Mouse (Mus musculus) small intestine, adult 2 months (tissue): ENCODE results near the gene Ptges2. TPM values are rescaled to one million over a fixed set of nuclear protein-coding genes. Genes with fewer than 3 reads are reported as not detected.

Experiments
- H3K27ac ChIP-seq: fragments of 200-500 bp; 2 replicates; pipeline ENCODE4 v1.5.1; 2012; ENCODE audit warnings: low read depth, low read length, control low read depth, inconsistent platforms; ENCODE audit not compliant: insufficient read depth
- H3K27me3 ChIP-seq: fragments of 200-500 bp; 2 replicates; pipeline ENCODE4 v1.6.1; 2012; ENCODE audit warnings: mild to moderate bottlenecking, moderate library complexity, low read length, inconsistent platforms; ENCODE audit not compliant: control insufficient read depth, insufficient read depth
- H3K36me3 ChIP-seq: fragments of 200-500 bp; 2 replicates; pipeline ENCODE4 v1.6.1; 2012; ENCODE audit warnings: mild to moderate bottlenecking, low read length, control low read depth, inconsistent platforms; ENCODE audit not compliant: control insufficient read depth, insufficient read depth
- H3K4me1 ChIP-seq: fragments of 200-500 bp; 2 replicates; pipeline ENCODE4 v1.6.1; 2012; ENCODE audit warnings: low read length, inconsistent platforms, mixed read lengths; ENCODE audit not compliant: control insufficient read depth, insufficient read depth, insufficient read length
- H3K4me3 ChIP-seq: fragments of 200-500 bp; 2 replicates; pipeline ENCODE4 v1.5.1; 2012; ENCODE audit warnings: low read depth, mild to moderate bottlenecking, control low read depth, inconsistent platforms, low read length, moderate library complexity
- CTCF ChIP-seq: fragments of 200-500 bp; IDR thresholded peaks from 2 replicates; pipeline ENCODE4 v1.5.1; 2012; ENCODE audit warnings: low read depth, mild to moderate bottlenecking, control low read depth, inconsistent platforms, low read length, moderate library complexity, mixed read lengths; ENCODE audit not compliant: insufficient replicate concordance, insufficient read length; ENCODE audit errors: extremely low read depth
- POLR2A ChIP-seq: fragments of 200-500 bp; IDR thresholded peaks from 2 replicates; pipeline ENCODE4 v1.6.1; 2012; ENCODE audit warnings: low read depth, mild to moderate bottlenecking, control low read depth, inconsistent platforms, low read length, moderate library complexity
- WGBS: fragments of 180-500 bp; shearing (Covaris S2); methylation state at CpG from one replicate; pipeline ENCODE4 v1.1.7; 2018; 5-methylcytosine and 5-hydroxymethylcytosine counted together
- polyA plus RNA-seq: library from polyadenylated mRNA; depleted of rRNA; stranded (reverse); fragments of >200 nt; gene quantifications from 2 replicates; pipeline ENCODE4 v1.2.3, GENCODE M21; 2012

Ptges2 gene
- polyA plus RNA-seq, 1 experiment: 32.6 TPM

GRCm38 (mm10) chr2:32387706-32388490, 7.8 kb upstream of the Ptges2 start, which contains the start of gene Lcn2:
Lcn2 (minus strand) TSS chr2:32388252.
- H3K4me1 ChIP-seq: 0 out of 2 replicates have a peak, but pooled peaks cover 2% of the 10 kb centered on the region
- 39% methylated on average over 5 of the region's 5 CpGs for WGBS
- no peaks in the 10 kb centered on the region for H3K36me3 ChIP-seq
- H3K4me3 ChIP-seq: no peak within 1 kb of the TSS; the same call in 1 of the 2 replicates
- H3K27ac ChIP-seq: no peak within 1 kb of the TSS
- no peaks in the 10 kb centered on the region for H3K27me3 ChIP-seq
- TF ChIP-seq CTCF (no peak), POLR2A (no peak)

- Histone ChIP-seq H3K4me1 (0 out of 2 replicates have a peak, but pooled peaks cover 2% of the 10 kb centered on the region), H3K36me3 (no peaks in the 10 kb centered on the region), H3K4me3 (no peak overlapping the region), H3K27ac (no peak overlapping the region), H3K27me3 (no peaks in the 10 kb centered on the region)
- WGBS: 77% methylated on average over 2 of the region's 2 CpGs
- no peak for TF ChIP-seq CTCF
- no peak for TF ChIP-seq POLR2A
Measured at GRCm38 (mm10) chr2:32389157-32389556, 6.5 kb upstream of the Ptges2 start.

GRCm38 (mm10) chr2:32390871-32391270, 4.8 kb upstream of the Ptges2 start:
- no peak overlapping the region for H3K4me3 ChIP-seq
- H3K36me3 ChIP-seq: no peaks in the 10 kb centered on the region
- H3K27ac ChIP-seq: no peak overlapping the region
- peaks cover 2% of the 10 kb centered on the region; the same call in 1 of the 2 replicates for H3K4me1 ChIP-seq
- WGBS: 77% methylated on average over 8 of the region's 8 CpGs
- H3K27me3 ChIP-seq: no peaks in the 10 kb centered on the region
- TF ChIP-seq CTCF (no peak), POLR2A (no peak)

GRCm38 (mm10) chr2:32392063-32392462, 3.6 kb upstream of the Ptges2 start:
- Histone ChIP-seq H3K4me3 (no peak overlapping the region), H3K27me3 (no peaks in the 10 kb centered on the region), H3K36me3 (no peaks in the 10 kb centered on the region), H3K4me1 (peaks cover 2% of the 10 kb centered on the region; the same call in 1 of the 2 replicates), H3K27ac (no peak overlapping the region)
- 69% methylated on average over 5 of the region's 5 CpGs for WGBS
- no peak for TF ChIP-seq POLR2A
- TF ChIP-seq CTCF: no peak

GRCm38 (mm10) chr2:32394973-32395372, 723 bp upstream of the Ptges2 start:
- Histone ChIP-seq H3K27ac (peak overlapping the region; percentile 92), H3K36me3 (0 out of 2 replicates have a peak, but pooled peaks cover 1% of the 10 kb centered on the region), H3K4me1 (peaks cover 8% of the 10 kb centered on the region; the same call in 1 of the 2 replicates), H3K4me3 (peak overlapping the region; percentile 90), H3K27me3 (no peaks in the 10 kb centered on the region)
- TF ChIP-seq POLR2A (no peak), CTCF (peak; percentile 45; the same call in 1 of the 2 replicates)
- 2% methylated on average over 8 of the region's 8 CpGs for WGBS

GRCm38 (mm10) chr2:32395946-32396621, 388 bp downstream of the Ptges2 start:
- under 1% methylated on average over 59 of the region's 59 CpGs for WGBS
- Histone ChIP-seq H3K27me3 (no peaks in the 10 kb centered on the region), H3K4me3 (peak overlapping the region; percentile 90), H3K36me3 (peaks cover 9% of the 10 kb centered on the region), H3K27ac (peak overlapping the region; percentile 92), H3K4me1 (peaks cover 8% of the 10 kb centered on the region; the same call in 1 of the 2 replicates)
- TF ChIP-seq POLR2A (peak; percentile 15), CTCF (no peak)

GRCm38 (mm10) chr2:32396695-32397094, 999 bp downstream of the Ptges2 start:
- H3K4me1 ChIP-seq: peaks cover 8% of the 10 kb centered on the region; the same call in 1 of the 2 replicates
- no peak for TF ChIP-seq CTCF
- TF ChIP-seq POLR2A: no peak
- peak overlapping the region; percentile 90 for H3K4me3 ChIP-seq
- H3K27ac ChIP-seq: peak overlapping the region; percentile 48; the same call in 1 of the 2 replicates
- WGBS: 1% methylated on average over 15 of the region's 15 CpGs
- peaks cover 15% of the 10 kb centered on the region for H3K36me3 ChIP-seq
- no peaks in the 10 kb centered on the region for H3K27me3 ChIP-seq
